Mouse (Mus musculus) lung, postnatal 0 days (tissue): ENCODE measurements around the gene Gnpat.

Experiments used
- CTCF ChIP-seq: IDR thresholded peaks from 2 replicates; pipeline ENCODE4 v1.5.1; 2016; ENCODE audit warnings: antibody characterized with exemption, mild to moderate bottlenecking
- EP300 ChIP-seq: IDR thresholded peaks from 2 replicates; pipeline ENCODE4 v1.6.1; 2016; ENCODE audit warnings: antibody characterized with exemption, mild to moderate bottlenecking, control low read depth

GRCm38 (mm10) chr8:124836907-124837306 is 25.9 kb upstream of the Gnpat start:
- TF ChIP-seq CTCF, result no peak
- TF ChIP-seq EP300, result no peak
